Mouse (Mus musculus): ENCODE measurements around the gene Tecr. TPM values are rescaled to one million over a fixed set of nuclear protein-coding genes. Genes with fewer than 3 reads are reported as not detected.

The Tecr gene
- polyA plus RNA-seq (2012; fragmentation: generic; extraction: Trizol): 100 to 1,000 TPM; 261 to 327 TPM

GRCm38 (mm10) chr8:83607661-83608397 lies at the start of gene Tecr, which contains the start of gene Dnajb1:
Gene Tecr (minus strand): TSS chr8:83607971.
Gene Dnajb1 (plus strand): TSS chr8:83608193.

DNA sequence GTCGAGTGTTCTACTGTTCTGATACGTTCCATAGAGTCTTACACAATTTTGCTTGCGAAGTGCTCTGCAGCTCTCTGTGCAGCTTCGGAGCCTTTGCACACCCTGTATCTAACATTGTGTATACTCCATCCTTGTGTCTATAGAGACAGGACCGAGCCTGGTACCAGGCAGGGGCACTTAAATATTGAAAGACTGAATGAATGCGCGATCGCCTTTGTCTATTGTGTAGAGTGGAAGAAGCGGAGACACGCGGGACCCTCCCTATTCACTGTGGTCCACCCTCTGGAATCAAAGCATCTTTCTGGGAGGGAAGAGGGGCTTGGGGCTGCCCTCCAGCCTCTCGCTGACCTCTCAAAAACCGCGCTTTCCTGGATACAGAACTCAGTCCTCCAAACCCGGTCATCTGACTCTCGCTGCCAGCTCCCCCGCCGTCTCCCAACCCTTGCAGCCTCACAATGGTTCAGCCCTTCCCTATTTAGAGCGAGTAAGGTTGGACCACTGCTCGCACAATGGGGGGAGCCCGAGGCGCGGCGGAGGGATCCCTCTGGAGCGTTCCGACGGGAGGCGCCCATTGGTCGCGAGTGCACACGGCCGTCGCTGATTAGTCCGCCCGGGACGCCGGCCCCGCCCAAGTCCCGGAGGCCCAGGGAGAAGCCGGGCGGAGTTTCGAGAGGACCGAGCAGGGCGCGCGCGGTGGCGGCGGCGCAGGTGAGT lies 44.4 kb upstream of the Tecr start, which contains the start of gene Gipc1:
Gene Gipc1 (plus strand): TSS at position 648 of the 714 bp plus-strand sequence.

GRCm38 (mm10) chr8:83566469-83567395 lies 41.0 kb downstream of the Tecr start, which contains the start of gene Ndufb7:
Gene Ndufb7 (plus strand): TSS chr8:83566671.

GRCm38 (mm10) chr8:83535736-83536135 lies 72.0 kb downstream of the Tecr start, which contains the start of gene Olfr370:
Gene Olfr370 (plus strand): TSS chr8:83535780.

Other genes starting within 250 kb of the Tecr start
- not detected for gene Clgn, start 218.1 kb downstream of the Tecr start, polyA plus RNA-seq (2012; fragmentation: generic; extraction: Trizol)
- 10 to 100 TPM in 1 of 2 experiments, 1 to 10 TPM in 1; 4.7 to 14.5 TPM for gene Scoc, start 149.6 kb downstream of the Tecr start, polyA plus RNA-seq (2012; fragmentation: generic; extraction: Trizol)
- gene Olfr370, start 72.2 kb downstream of the Tecr start, polyA plus RNA-seq (2012; fragmentation: generic; extraction: Trizol): not detected
- gene Ndufb7, start 41.3 kb downstream of the Tecr start, polyA plus RNA-seq (2012; fragmentation: generic; extraction: Trizol): 100 to 1,000 TPM; 393 to 579 TPM
- 10 to 100 TPM; 21.4 to 22.5 TPM for gene Dnajb1, start 222 bp upstream of the Tecr start, polyA plus RNA-seq (2012; fragmentation: generic; extraction: Trizol)
- 10 to 100 TPM; 52.6 to 79.8 TPM for gene Gipc1, start 44.7 kb upstream of the Tecr start, polyA plus RNA-seq (2012; fragmentation: generic; extraction: Trizol)
- 1 to 10 TPM in 1 of 2 experiments, under 1 TPM in 1; 0.22 to 6.8 TPM for gene Ptger1, start 58.7 kb upstream of the Tecr start, polyA plus RNA-seq (2012; fragmentation: generic; extraction: Trizol)
- 10 to 100 TPM; 27.6 to 40.0 TPM for gene Pkn1, start 91.2 kb upstream of the Tecr start, polyA plus RNA-seq (2012; fragmentation: generic; extraction: Trizol)
- gene Ddx39, start 107.2 kb upstream of the Tecr start, polyA plus RNA-seq (2012; fragmentation: generic; extraction: Trizol): 100 to 1,000 TPM in 1 of 2 experiments, 10 to 100 TPM in 1; 49.1 to 133 TPM
- 1 to 10 TPM in 1 of 2 experiments, under 1 TPM in 1; 0.37 to 4.7 TPM for gene Adgre5, start 133.4 kb upstream of the Tecr start, polyA plus RNA-seq (2012; fragmentation: generic; extraction: Trizol)

Data from C3H10T1/2 (cell line).